1 mouse cellular context compared by ENCODE assay signal in genomic region chr1:91248242-91248641, GRCm38 (mm10).
TF ChIP-seq lines count a peak whose summit lies in the region.

No protein-coding gene starts in this region.

TF ChIP-seq in MEL, 35 proteins besides CTCF, POLR2A, EP300 and RAD21 (continued from another document):
- TF ChIP-seq NELFE (IDR thresholded peaks at IDR 0.05; ENCODE audit: low read depth, low read length) (no peak), JUND (IDR thresholded peaks at IDR 0.05; ENCODE audit: low read depth, low read length) (peak; percentile 81; the same call in 1 of the 2 replicates), MAZ (IDR thresholded peaks at IDR 0.05; ENCODE audit: low read depth, low read length) (0 out of 2 replicates have a peak, but pooled peaks have one; percentile 32), POLR2AphosphoS2 (IDR thresholded peaks at IDR 0.05; ENCODE audit: low read length) (no peak), CHD2 (IDR thresholded peaks at IDR 0.05; ENCODE audit: low read length) (no peak), ETS1 (IDR thresholded peaks at IDR 0.05; ENCODE audit: low read depth, low read length) (peak; percentile 93), MAX (IDR thresholded peaks at IDR 0.05; ENCODE audit: low read length) (no peak)
